Mouse (Mus musculus) ES-Bruce4 (cell line): Measurements from ENCODE around the gene Hdac9.

Source experiments
- CTCF ChIP-seq: IDR thresholded peaks from one replicate; pipeline ENCODE4 v1.8.1; 2011; ENCODE audit warnings: low read depth, low read length
- POLR2A ChIP-seq: IDR thresholded peaks from one replicate; pipeline ENCODE4 v1.8.1; 2011; ENCODE audit warnings: low read length; ENCODE audit not compliant: insufficient read depth

DNA sequence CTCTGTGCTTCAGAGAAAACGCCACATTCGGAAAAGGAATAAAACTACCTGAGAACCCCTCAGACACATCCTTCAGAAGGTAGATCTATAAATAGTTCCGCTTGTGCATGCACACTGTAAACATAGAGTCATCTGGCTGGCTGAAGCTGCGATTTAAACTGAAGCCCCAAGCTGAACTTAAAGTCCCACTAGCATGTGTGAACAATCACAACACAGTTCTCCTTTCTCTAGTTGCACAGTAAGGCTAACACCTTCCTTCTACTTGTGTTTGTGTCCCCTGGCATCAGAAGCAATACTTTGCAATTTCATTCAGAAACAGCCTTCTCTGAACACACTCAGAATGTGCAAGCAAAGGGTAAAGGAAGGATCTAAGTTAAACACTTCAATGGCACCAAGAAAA, 389.1 kb downstream of the Hdac9 start:
- TF ChIP-seq CTCF (no peak), POLR2A (no peak)
